Mouse (Mus musculus): ENCODE data around the gene Pcca. TPM values are rescaled to one million over a fixed set of nuclear protein-coding genes. Genes with fewer than 3 reads are reported as not detected.

The Pcca gene
- polyA plus RNA-seq, 1 experiment from 2014 or later = 32.2 TPM

DNA sequence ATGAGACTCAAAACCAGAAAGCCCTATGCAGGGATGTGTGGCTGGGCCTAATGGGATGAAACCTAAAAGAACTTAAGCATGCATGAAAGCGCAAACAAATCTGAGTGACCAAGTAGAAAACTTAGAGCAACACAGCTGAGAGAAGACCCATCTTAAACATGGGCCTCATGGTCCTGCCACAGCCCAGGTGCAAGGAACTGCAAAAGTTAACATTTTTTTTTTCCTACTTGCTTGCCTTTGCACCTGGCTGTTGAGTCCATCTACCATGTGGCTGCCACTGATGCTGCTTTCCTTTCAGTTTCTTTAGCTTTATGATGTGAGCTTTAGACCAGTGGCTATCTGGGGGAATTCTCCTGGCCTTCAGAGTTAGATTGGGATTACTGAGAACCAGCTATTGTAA is 383.6 kb downstream of the Pcca start:
- no peak overlapping the region for H3K27ac ChIP-seq (replicated peaks)
- 0 out of 2 replicates have a peak, but pooled peaks cover 9% of the 10 kb centered on the region for H3K36me3 ChIP-seq
- H3K27me3 ChIP-seq = peaks cover 10% of the 10 kb centered on the region
- WGBS = 94% methylated on average over 1 of the region's 1 CpGs
- H3K4me3 ChIP-seq = no peak overlapping the region
- no peak overlapping the region for H3K9ac ChIP-seq (replicated peaks)
- H3K4me2 ChIP-seq (replicated peaks) = no peak overlapping the region
- no peaks in the 10 kb centered on the region for H3K9me3 ChIP-seq
- peaks cover 6% of the 10 kb centered on the region; the same call in 1 of the 2 replicates for H3K4me1 ChIP-seq
- no peak for ATAC-seq (ENCODE audit: low FRiP score, low read depth)

DNA sequence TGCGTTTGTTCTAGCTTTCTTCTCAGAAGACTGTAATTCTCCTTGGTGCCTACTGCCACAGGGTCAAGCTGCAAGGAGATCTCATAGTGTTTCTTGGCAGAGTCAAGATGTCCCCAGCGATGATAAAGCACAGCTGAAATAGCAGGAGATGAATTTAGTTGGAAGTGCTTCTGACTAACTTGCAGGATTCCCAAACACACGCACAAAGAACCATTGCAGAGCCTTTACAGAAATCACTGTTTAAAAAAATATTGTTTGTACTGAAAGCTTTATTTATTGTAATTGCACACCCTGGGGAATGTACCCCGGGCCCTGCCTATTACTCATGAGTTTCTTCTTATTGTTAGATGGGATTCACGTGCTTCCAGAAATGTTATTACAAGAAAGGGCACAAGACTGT is 385.9 kb downstream of the Pcca start:
- Histone ChIP-seq H3K4me3 (no peak overlapping the region), H3K27me3 (no peaks in the 10 kb centered on the region), H3K9ac (replicated peaks) (no peak overlapping the region), H3K4me1 (no peaks in the 10 kb centered on the region), H3K27ac (replicated peaks) (no peak overlapping the region), H3K36me3 (peaks cover 9% of the 10 kb centered on the region; the same call in 1 of the 2 replicates), H3K9me3 (no peaks in the 10 kb centered on the region), H3K4me2 (replicated peaks) (no peak overlapping the region)
- WGBS = 80% methylated on average over 5 of the region's 5 CpGs
- no peak for ATAC-seq (ENCODE audit: low FRiP score, low read depth)

DNA sequence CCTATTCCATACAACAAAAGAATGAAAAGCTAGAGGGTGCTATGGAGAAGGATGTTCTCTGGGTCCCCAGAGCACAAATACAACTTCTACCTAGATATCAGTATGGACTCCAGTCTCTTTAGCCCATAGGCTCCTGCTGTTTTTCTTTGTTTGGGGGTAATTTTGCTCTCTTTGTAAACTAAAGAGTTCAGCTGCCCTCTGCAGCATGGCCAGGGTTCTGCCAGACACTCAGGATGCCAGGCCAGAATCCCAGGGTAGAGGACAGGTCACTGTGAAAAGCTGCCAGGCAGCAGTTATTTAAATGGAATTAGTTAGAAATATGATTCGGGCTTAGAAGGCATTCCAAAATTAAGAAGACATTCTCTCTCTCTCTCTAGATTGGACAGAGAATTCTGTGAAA is 402.3 kb downstream of the Pcca start:
- H3K4me2 ChIP-seq (replicated peaks) = no peak overlapping the region
- H3K4me3 ChIP-seq = no peak overlapping the region
- no peaks in the 10 kb centered on the region for H3K4me1 ChIP-seq
- peaks cover 35% of the 10 kb centered on the region for H3K36me3 ChIP-seq
- H3K9ac ChIP-seq (replicated peaks) = no peak overlapping the region
- no peak for ATAC-seq (ENCODE audit: low FRiP score, low read depth)
- H3K27ac ChIP-seq (replicated peaks) = no peak overlapping the region
- H3K9me3 ChIP-seq = no peaks in the 10 kb centered on the region
- H3K27me3 ChIP-seq = no peaks in the 10 kb centered on the region
- WGBS = 83% methylated on average over 1 of the region's 1 CpGs

Other genes with a start within 250 kb of the Pcca start
- 1.7 and 2.6 TPM in 2 replicates for gene Gm5089, start 83.2 kb upstream of the Pcca start, polyA plus RNA-seq (2016; fragmentation: Nextera tagmentation; extraction: Ambion mirVana)
- 15.7 and 30.2 TPM in 2 replicates for gene Zic5, start 68.6 kb upstream of the Pcca start, polyA plus RNA-seq (2016; fragmentation: Nextera tagmentation; extraction: Ambion mirVana)
- 14.2 and 21.1 TPM in 2 replicates for gene Zic2, start 58.9 kb upstream of the Pcca start, polyA plus RNA-seq (2016; fragmentation: Nextera tagmentation; extraction: Ambion mirVana)
- gene Gm10837, start 43.7 kb upstream of the Pcca start, polyA plus RNA-seq (2016; fragmentation: Nextera tagmentation; extraction: Ambion mirVana) = 0.31 and 0.68 TPM in 2 replicates